Mouse (Mus musculus): Measurements from ENCODE around the gene Chst15. TPM values are rescaled to one million over a fixed set of nuclear protein-coding genes. Genes with fewer than 3 reads are reported as not detected.

Gene Chst15
- polyA plus RNA-seq, 1 experiment from 2014 or later: 2.4 TPM

DNA sequence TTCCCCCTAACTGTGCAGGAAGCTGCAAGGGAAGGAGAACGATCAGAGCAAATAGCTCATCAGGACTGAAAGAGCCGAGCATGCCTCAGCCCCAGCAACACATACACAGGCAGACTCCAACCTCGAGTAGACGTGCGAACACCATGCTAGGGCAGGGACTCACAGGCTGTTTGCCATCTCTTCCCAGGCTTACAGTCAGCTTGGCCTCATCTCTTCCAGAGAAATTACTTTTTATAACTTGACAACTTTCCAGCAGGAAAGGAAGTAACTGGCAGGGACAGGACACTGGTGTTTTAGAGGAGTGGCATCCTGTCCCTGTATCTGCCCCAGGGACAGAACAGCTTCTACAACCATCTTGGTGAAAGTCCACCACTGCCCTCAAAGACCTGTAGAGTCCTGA, 73.8 kb downstream of the Chst15 start:
- peaks cover 2% of the 10 kb centered on the region; the same call in 1 of the 2 replicates for H3K4me1 ChIP-seq (ENCODE audit: control insufficient read depth, insufficient read depth, low read length)
- no peak overlapping the region for H3K9ac ChIP-seq (ENCODE audit: low read depth, low read length)
- no peak overlapping the region for H3K4me2 ChIP-seq
- ATAC-seq (replicated peaks; ENCODE audit: insufficient number of reproducible peaks, low FRiP score, low TSS enrichment): no peak
- H3K4me3 ChIP-seq (ENCODE audit: low read depth, low read length): no peak overlapping the region
- H3K36me3 ChIP-seq (ENCODE audit: control insufficient read depth, insufficient read depth, low read length): no peaks in the 10 kb centered on the region
- H3K27me3 ChIP-seq (ENCODE audit: control insufficient read depth, insufficient read depth, low read length): no peaks in the 10 kb centered on the region
- H3K9me3 ChIP-seq (replicated peaks; ENCODE audit: control insufficient read depth, low read length): no peaks in the 10 kb centered on the region
- no peak overlapping the region for H3K27ac ChIP-seq (ENCODE audit: low read depth, low read length)
- 72% methylated on average over 5 of the region's 5 CpGs for WGBS (ENCODE audit: insufficient replicate concordance)

DNA sequence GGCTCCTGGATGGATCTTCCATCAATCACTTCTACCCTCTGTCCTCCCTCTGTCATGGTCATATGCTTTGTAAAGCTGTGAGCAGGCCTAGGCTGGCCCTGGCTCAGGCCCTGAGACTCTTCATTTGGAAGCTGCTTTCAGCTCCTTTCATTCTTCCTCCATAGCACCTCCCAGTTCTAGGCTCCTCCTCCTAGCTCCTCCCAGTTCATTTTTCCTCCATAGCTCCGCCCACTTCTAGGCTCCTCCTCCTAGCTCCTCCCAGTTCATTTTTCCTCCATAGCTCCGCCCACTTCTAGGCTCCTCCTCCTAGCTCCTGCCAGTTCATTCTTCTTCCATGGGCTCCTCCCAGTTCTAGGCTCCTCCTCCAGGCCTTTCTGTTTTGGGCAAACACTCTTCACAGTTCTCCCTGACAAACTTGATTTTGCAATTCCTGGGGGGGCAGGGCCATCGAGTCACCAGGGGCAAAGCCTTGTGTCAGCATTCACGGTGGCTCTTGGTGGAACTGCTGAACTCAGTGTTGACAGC, 74.3 kb downstream of the Chst15 start:
- no peaks in the 10 kb centered on the region for H3K36me3 ChIP-seq (ENCODE audit: control insufficient read depth, insufficient read depth, low read length)
- H3K27ac ChIP-seq (ENCODE audit: low read depth, low read length): no peak overlapping the region

DNA sequence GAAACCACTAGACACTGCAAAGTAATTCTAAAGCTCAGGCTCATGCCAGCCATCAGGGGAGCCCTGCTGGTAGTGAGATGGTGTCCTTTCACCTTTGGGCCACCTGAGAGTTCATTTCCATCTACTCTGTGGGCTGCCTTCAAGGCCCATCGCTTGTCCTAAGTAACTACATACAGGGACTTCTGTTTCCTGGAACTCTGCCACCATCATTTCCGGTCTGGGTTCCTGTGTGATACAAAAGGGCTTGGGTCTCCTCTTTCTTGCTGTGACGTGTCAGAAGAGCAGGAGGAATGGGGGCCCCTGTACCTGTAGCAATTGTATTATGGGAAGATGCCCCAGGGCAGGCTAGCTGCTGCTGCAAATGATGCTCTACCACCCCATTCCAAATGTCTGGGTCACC, 78.1 kb downstream of the Chst15 start:
- Histone ChIP-seq H3K4me1 (ENCODE audit: control insufficient read depth, insufficient read depth, low read length) (no peaks in the 10 kb centered on the region; the same call in 1 of the 2 replicates), H3K27ac (ENCODE audit: low read depth, low read length) (no peak overlapping the region), H3K9ac (ENCODE audit: low read depth, low read length) (no peak overlapping the region), H3K9me3 (replicated peaks; ENCODE audit: control insufficient read depth, low read length) (no peaks in the 10 kb centered on the region), H3K4me2 (no peak overlapping the region), H3K36me3 (ENCODE audit: control insufficient read depth, insufficient read depth, low read length) (no peaks in the 10 kb centered on the region), H3K27me3 (ENCODE audit: control insufficient read depth, insufficient read depth, low read length) (no peaks in the 10 kb centered on the region), H3K4me3 (ENCODE audit: low read depth, low read length) (no peak overlapping the region)
- 76% methylated on average over 3 of the region's 3 CpGs for WGBS (ENCODE audit: insufficient replicate concordance)
- no peak for ATAC-seq (replicated peaks; ENCODE audit: insufficient number of reproducible peaks, low FRiP score, low TSS enrichment)

More for the DNA sequence above, 74.3 kb downstream of the Chst15 start:
- H3K4me3 ChIP-seq (ENCODE audit: low read depth, low read length): no peak overlapping the region
- peaks cover 2% of the 10 kb centered on the region; the same call in 1 of the 2 replicates for H3K4me1 ChIP-seq (ENCODE audit: control insufficient read depth, insufficient read depth, low read length)
- no peak overlapping the region for H3K4me2 ChIP-seq
- 26% methylated on average over 4 of the region's 4 CpGs for WGBS (ENCODE audit: insufficient replicate concordance)
- no peak for ATAC-seq (replicated peaks; ENCODE audit: insufficient number of reproducible peaks, low FRiP score, low TSS enrichment)
- no peaks in the 10 kb centered on the region for H3K27me3 ChIP-seq (ENCODE audit: control insufficient read depth, insufficient read depth, low read length)
- H3K9ac ChIP-seq (ENCODE audit: low read depth, low read length): no peak overlapping the region
- no peaks in the 10 kb centered on the region for H3K9me3 ChIP-seq (replicated peaks; ENCODE audit: control insufficient read depth, low read length)

DNA sequence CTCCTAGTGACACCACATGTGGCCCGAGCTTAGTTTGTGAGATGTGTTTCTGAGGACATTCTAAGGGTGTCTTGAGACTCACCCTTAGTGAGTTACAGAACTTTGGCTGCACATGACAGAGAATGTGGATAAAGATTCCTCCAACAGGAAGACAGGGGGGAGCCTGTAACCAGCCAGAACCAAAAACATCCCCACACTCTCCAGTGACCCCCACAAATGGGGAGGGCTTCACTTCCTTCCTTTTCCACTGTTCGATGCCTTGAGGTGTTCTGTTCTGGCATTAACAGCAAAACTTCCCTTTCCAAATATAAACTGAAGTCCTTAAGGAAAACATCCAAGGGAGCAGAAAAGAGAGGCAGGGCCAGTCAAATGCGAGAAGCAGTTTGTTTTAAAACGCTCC, 79.8 kb downstream of the Chst15 start:
- H3K27ac ChIP-seq (ENCODE audit: low read depth, low read length): no peak overlapping the region
- H3K9me3 ChIP-seq (replicated peaks; ENCODE audit: control insufficient read depth, low read length): no peaks in the 10 kb centered on the region
- H3K4me1 ChIP-seq (ENCODE audit: control insufficient read depth, insufficient read depth, low read length): no peaks in the 10 kb centered on the region; the same call in 1 of the 2 replicates
- WGBS (ENCODE audit: insufficient replicate concordance): 57% methylated on average over 4 of the region's 4 CpGs
- no peak overlapping the region for H3K4me2 ChIP-seq
- H3K4me3 ChIP-seq (ENCODE audit: low read depth, low read length): no peak overlapping the region
- H3K36me3 ChIP-seq (ENCODE audit: control insufficient read depth, insufficient read depth, low read length): no peaks in the 10 kb centered on the region
- no peak overlapping the region for H3K9ac ChIP-seq (ENCODE audit: low read depth, low read length)
- ATAC-seq (replicated peaks; ENCODE audit: insufficient number of reproducible peaks, low FRiP score, low TSS enrichment): no peak
- no peaks in the 10 kb centered on the region for H3K27me3 ChIP-seq (ENCODE audit: control insufficient read depth, insufficient read depth, low read length)

DNA sequence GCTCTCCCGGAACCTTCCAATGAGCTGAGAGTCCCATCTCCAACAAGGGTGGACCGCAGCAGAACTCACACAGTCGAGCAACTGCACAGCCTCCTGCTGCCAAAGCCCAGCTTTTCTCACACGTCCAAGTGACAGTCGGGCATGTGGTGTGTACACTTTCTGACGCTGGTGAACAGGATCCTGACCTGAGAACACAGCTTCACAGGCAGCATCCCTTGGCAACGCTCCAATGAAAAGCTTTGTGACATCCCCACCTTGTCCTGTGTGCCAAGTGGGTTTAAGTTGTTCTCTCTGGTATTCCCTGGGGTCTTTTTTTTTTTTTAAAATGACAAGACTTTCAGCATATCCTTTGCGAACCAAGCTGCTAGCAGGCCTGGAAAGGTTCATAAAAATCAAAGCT, 80.2 kb downstream of the Chst15 start:
- H3K9ac ChIP-seq (ENCODE audit: low read depth, low read length): no peak overlapping the region
- 75% methylated on average over 8 of the region's 8 CpGs for WGBS (ENCODE audit: insufficient replicate concordance)
- no peaks in the 10 kb centered on the region; the same call in 1 of the 2 replicates for H3K4me1 ChIP-seq (ENCODE audit: control insufficient read depth, insufficient read depth, low read length)
- H3K4me3 ChIP-seq (ENCODE audit: low read depth, low read length): no peak overlapping the region
- H3K27ac ChIP-seq (ENCODE audit: low read depth, low read length): no peak overlapping the region
- H3K9me3 ChIP-seq (replicated peaks; ENCODE audit: control insufficient read depth, low read length): no peaks in the 10 kb centered on the region
- H3K27me3 ChIP-seq (ENCODE audit: control insufficient read depth, insufficient read depth, low read length): no peaks in the 10 kb centered on the region
- no peaks in the 10 kb centered on the region for H3K36me3 ChIP-seq (ENCODE audit: control insufficient read depth, insufficient read depth, low read length)
- H3K4me2 ChIP-seq: no peak overlapping the region
- no peak for ATAC-seq (replicated peaks; ENCODE audit: insufficient number of reproducible peaks, low FRiP score, low TSS enrichment)

DNA sequence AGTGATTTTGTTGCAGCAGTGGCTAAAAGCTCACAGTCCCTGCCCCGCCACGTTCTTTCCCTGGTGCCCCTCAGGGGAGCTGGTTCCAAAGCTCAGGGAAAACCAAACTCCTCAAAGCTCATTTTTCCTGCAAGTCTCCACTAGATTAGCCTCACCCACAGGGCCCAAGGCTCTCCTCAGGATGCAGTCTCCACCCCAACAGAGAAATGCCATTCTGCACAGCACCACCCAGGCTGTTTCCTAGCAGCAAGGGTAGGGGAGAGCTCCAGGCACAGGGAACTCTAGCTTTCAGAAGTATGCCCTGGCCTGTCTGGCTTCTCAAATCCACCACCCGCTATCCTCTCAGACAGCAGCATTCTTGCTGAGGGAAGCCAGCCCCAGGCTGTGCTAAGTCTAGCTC, 82.8 kb downstream of the Chst15 start:
- H3K4me2 ChIP-seq: no peak overlapping the region
- H3K36me3 ChIP-seq (ENCODE audit: control insufficient read depth, insufficient read depth, low read length): no peaks in the 10 kb centered on the region
- no peak overlapping the region for H3K9ac ChIP-seq (ENCODE audit: low read depth, low read length)
- H3K27ac ChIP-seq (ENCODE audit: low read depth, low read length): no peak overlapping the region
- H3K9me3 ChIP-seq (replicated peaks; ENCODE audit: control insufficient read depth, low read length): no peaks in the 10 kb centered on the region
- no peak overlapping the region for H3K4me3 ChIP-seq (ENCODE audit: low read depth, low read length)
- ATAC-seq (replicated peaks; ENCODE audit: insufficient number of reproducible peaks, low FRiP score, low TSS enrichment): no peak
- 74% methylated on average over 3 of the region's 3 CpGs for WGBS (ENCODE audit: insufficient replicate concordance)
- H3K4me1 ChIP-seq (ENCODE audit: control insufficient read depth, insufficient read depth, low read length): no peaks in the 10 kb centered on the region; the same call in 1 of the 2 replicates
- H3K27me3 ChIP-seq (ENCODE audit: control insufficient read depth, insufficient read depth, low read length): no peaks in the 10 kb centered on the region

DNA sequence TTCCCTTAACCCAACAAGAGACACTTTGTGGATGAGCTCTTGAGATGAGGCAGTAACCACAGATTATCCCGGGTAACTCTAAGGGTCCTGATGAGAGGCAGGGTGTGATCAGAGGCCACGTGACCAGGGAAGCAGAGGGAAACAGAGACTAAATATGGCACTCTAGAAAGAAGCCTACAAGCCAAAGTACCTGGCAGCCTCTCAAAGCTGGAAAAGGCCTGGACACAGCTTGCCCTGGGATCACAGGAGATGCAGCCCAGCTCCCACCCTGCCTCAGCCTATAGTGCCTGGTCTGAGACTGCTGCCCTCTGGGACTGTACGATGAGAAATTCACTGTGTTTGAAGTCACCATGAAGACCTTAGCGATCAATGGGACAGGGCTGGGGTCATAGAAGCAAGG, 83.3 kb downstream of the Chst15 start:
- Histone ChIP-seq H3K4me2 (no peak overlapping the region), H3K27me3 (ENCODE audit: control insufficient read depth, insufficient read depth, low read length) (no peaks in the 10 kb centered on the region), H3K27ac (ENCODE audit: low read depth, low read length) (no peak overlapping the region), H3K9me3 (replicated peaks; ENCODE audit: control insufficient read depth, low read length) (no peaks in the 10 kb centered on the region), H3K4me1 (ENCODE audit: control insufficient read depth, insufficient read depth, low read length) (no peaks in the 10 kb centered on the region; the same call in 1 of the 2 replicates), H3K4me3 (ENCODE audit: low read depth, low read length) (no peak overlapping the region), H3K36me3 (ENCODE audit: control insufficient read depth, insufficient read depth, low read length) (no peaks in the 10 kb centered on the region), H3K9ac (ENCODE audit: low read depth, low read length) (no peak overlapping the region)
- 70% methylated on average over 4 of the region's 4 CpGs for WGBS (ENCODE audit: insufficient replicate concordance)
- no peak for ATAC-seq (replicated peaks; ENCODE audit: insufficient number of reproducible peaks, low FRiP score, low TSS enrichment)

DNA sequence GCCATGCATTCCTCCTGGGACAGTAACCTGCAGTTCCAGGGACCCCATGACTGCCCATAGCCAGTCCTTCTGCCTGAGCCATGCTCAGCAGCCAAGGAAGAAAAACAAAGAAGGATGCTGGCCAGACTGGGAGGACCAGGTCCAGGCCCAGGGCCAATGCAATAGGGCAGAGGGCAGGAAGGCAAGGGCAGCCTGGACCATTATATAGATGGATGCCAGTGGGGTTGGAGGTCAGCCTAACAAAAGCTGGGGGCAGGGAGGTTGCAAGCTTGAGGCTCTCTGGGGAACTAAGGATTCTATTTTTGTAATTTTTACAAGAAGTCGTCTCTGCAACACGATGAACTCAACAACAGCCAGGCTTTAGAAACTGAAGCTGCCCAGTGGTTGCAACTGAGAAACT, 84.1 kb downstream of the Chst15 start:
- ATAC-seq (replicated peaks; ENCODE audit: insufficient number of reproducible peaks, low FRiP score, low TSS enrichment): no peak
- Histone ChIP-seq H3K9ac (ENCODE audit: low read depth, low read length) (no peak overlapping the region), H3K4me3 (ENCODE audit: low read depth, low read length) (no peak overlapping the region), H3K27ac (ENCODE audit: low read depth, low read length) (no peak overlapping the region), H3K27me3 (ENCODE audit: control insufficient read depth, insufficient read depth, low read length) (no peaks in the 10 kb centered on the region), H3K36me3 (ENCODE audit: control insufficient read depth, insufficient read depth, low read length) (no peaks in the 10 kb centered on the region), H3K4me2 (no peak overlapping the region), H3K4me1 (ENCODE audit: control insufficient read depth, insufficient read depth, low read length) (no peaks in the 10 kb centered on the region; the same call in 1 of the 2 replicates), H3K9me3 (replicated peaks; ENCODE audit: control insufficient read depth, low read length) (no peaks in the 10 kb centered on the region)
- 53% methylated on average over 2 of the region's 2 CpGs for WGBS (ENCODE audit: insufficient replicate concordance)

DNA sequence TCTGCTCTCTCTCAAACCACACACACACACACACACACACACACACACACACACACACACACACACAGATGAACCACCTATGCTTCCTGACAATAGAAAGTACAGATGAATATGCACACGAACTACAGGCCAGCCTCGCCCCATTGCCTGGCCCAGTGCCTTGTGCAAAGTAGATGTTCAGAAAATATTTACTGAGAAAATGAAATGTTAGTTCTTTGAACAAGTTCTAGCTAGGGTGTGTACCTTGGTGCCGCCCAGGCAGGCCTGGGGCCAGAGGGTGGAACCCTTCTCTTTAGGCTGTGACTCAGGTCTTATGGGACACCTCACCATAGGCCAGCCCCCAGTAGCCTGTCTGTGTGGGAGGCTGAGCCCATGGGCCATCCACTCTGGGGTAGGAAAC, 85.6 kb downstream of the Chst15 start:
- H3K4me1 ChIP-seq (ENCODE audit: control insufficient read depth, insufficient read depth, low read length): no peaks in the 10 kb centered on the region
- H3K9ac ChIP-seq (ENCODE audit: low read depth, low read length): no peak overlapping the region
- no peak for ATAC-seq (replicated peaks; ENCODE audit: insufficient number of reproducible peaks, low FRiP score, low TSS enrichment)
- H3K36me3 ChIP-seq (ENCODE audit: control insufficient read depth, insufficient read depth, low read length): no peaks in the 10 kb centered on the region
- no peaks in the 10 kb centered on the region for H3K9me3 ChIP-seq (replicated peaks; ENCODE audit: control insufficient read depth, low read length)
- no peak overlapping the region for H3K4me3 ChIP-seq (ENCODE audit: low read depth, low read length)
- WGBS (ENCODE audit: insufficient replicate concordance): 76% methylated on average over 3 of the region's 3 CpGs
- no peak overlapping the region for H3K27ac ChIP-seq (ENCODE audit: low read depth, low read length)
- no peak overlapping the region for H3K4me2 ChIP-seq
- H3K27me3 ChIP-seq (ENCODE audit: control insufficient read depth, insufficient read depth, low read length): no peaks in the 10 kb centered on the region
